Mouse (Mus musculus) Patski (cell line): Measurements from ENCODE around the gene Ints1. TPM values are rescaled to one million over a fixed set of nuclear protein-coding genes. Genes with fewer than 3 reads are reported as not detected.

Source experiments
- ATAC-seq: fragments of 100-300 bp; one replicate; pipeline ENCODE4 v1.8.0; 2021
- CTCF ChIA-PET: fragments of 350-600 bp; sonication (Branson Sonifier 250); formaldehyde crosslinking; loops from one replicate; lab custom pipeline; 2022; ENCODE audit warnings: inconsistent platforms; lab: Charles Lee
- POLR2A ChIA-PET: fragments of 350-600 bp; sonication (Branson Sonifier 250); formaldehyde crosslinking; loops from one replicate; lab custom pipeline; 2022; ENCODE audit warnings: antibody characterized with exemption, inconsistent platforms; lab: Charles Lee
- DNase-seq: peaks from one replicate; pipeline ENCODE4 v3.0.0-alpha.2; 2011; ENCODE audit warnings: low read depth, low spot score
- H3K27me3 ChIP-seq: fragments of 371-371 bp; one replicate; pipeline ENCODE4 v1.5.1; 2021
- CTCF ChIP-seq: fragments of 100-300 bp; IDR thresholded peaks from one replicate; pipeline ENCODE4 v1.5.1; 2021
- in situ Hi-C: fragments of 300-500 bp; cut with MboI; formaldehyde crosslinking; loops from 3 replicates; pipeline ENCODE4 v1.11.1; 2018; ENCODE audit warnings: low pct_unique_long_range_greater_than_20kb, mixed read lengths
- polyA plus RNA-seq: library from polyadenylated mRNA; unstranded; gene quantifications from one replicate; pipeline ENCODE4 v1.2.3, GENCODE M21; 2021

Ints1 gene
- polyA plus RNA-seq, 1 experiment from 2014 or later, result 63.5 TPM

DNA sequence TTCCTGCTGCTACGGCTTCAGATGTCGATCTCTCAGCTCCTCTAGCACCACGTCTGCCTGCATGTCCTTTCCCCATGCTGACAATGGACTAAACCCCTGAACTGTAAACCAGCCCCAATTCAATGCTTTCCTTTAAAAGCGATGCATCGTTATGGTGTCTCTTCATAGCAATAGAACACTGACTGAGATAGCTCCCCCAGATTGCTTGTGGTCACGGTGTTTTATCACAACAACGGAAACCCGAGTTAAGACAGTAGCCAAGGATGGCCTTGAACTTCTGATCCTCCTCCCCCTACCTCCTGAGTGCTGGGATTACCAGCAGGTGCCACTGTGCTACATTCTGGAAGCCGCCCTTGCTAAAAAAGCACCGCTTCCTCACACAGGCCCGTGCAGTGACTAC is 48.2 kb downstream of the Ints1 start:
- H3K27me3 ChIP-seq, result no peaks in the 10 kb centered on the region
- DNase-seq (no peak), ATAC-seq (no peak)
- in situ Hi-C loops, result no loop called here
- ChIA-PET POLR2A (no interaction called here), CTCF (interaction anchor here (2.1 kb wide), 1 partner anchor 9 kb away, joined by 10 read pairs; the partner anchor contains the start of gene Micall2)
- TF ChIP-seq CTCF, result no peak

DNA sequence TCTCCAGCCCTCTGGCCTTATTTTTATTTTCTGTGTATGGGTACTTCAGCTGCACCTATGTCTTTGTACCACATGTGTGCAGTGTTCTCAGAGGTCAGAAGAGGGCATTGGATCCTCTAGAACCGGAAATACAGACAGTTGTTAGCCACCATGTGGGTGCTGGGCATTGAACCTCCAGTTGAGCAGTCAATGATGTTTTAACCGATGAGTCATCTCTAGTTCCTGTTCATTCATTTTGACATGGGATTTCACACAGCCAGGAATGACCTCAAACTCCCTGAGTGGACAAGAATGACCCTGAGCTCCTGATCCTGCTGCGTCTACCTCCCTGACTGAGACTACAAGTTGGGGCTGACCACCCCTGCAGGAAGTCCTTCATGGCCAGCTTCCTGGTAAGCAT is 49.3 kb downstream of the Ints1 start:
- TF ChIP-seq CTCF, result no peak
- no peaks in the 10 kb centered on the region for H3K27me3 ChIP-seq
- DNase-seq, result no peak
- POLR2A ChIA-PET, result interaction anchor here (1.0 kb wide), 1 partner anchor 9 kb away, joined by 3 read pairs; no protein-coding TSS in a partner anchor
- CTCF ChIA-PET, result interaction anchor here (0.7 to 2.1 kb wide), 4 partner anchors 8 to 24 kb away, joined by 3 to 10 read pairs (median 4); partner anchors contain the start of gene Micall2
- no peak for ATAC-seq
- in situ Hi-C loops, result no loop called here

DNA sequence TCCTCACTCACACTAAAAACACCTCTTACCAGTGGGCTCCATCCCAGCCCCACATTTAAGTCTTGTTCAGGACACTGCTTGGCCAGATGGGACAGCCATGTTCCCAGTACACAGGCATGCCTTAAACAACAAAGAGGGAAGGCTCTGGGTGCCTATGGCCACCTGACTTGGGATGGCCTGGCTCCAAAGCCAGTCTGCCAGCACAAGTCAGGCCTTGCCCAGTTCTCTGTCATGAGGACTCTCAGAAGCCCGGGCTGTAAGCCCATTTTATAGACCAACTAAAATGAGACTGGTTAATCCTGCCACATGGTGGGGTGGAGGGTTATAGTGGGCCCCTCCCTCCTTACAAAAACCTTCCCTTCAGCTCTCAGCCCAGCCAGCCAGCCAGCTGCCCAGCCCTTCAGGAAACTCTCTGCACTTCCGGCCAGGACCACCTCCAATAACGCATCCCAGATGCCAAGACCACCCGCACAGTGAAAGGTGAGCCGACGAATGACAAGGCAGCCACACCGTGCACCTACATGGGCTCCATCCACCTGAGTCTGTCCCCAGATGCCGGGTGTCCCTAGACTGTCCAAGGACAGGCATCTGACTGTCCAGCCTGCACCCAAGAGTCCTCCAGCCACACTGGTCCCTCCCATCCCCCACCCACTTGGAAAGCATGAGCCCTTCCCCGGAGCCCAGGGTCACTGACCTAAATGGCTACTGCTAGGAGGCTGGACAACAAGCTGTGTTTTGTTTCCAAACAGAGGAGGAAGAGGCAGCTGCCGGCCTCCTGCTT is 50.9 kb downstream of the Ints1 start:
- CTCF ChIA-PET, result interaction anchor here (1.9 kb wide), 1 partner anchor 20 kb away, joined by 5 read pairs; no protein-coding TSS in a partner anchor

DNA sequence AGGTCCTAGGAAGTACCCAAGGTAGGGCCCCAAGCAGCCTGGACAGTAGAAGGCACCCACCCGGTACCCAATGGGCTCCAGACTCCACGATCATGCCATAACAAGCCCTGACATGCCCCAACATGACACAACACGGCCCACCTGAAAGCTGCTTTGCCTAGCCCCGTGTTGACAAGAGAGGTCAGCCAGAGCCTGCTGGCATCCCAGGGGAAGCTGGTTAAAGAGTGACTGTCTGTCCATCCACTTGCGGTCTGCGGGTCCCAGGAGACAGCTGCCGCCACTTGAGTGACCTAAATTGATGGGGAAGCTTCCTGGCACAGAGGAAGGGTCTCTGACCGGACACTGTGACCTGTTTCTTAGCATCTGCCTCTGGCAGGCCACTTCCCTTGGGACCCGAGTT is 52.4 kb downstream of the Ints1 start:
- in situ Hi-C loops, result no loop called here
- TF ChIP-seq CTCF, result no peak
- CTCF ChIA-PET, result interaction anchor here (0.9 to 1.7 kb wide), 2 partner anchors 22 to 27 kb away, joined by 3 to 7 read pairs; no protein-coding TSS in a partner anchor
- ATAC-seq (no peak), DNase-seq (no peak)
- POLR2A ChIA-PET, result interaction anchor here (1.6 kb wide), 1 partner anchor 24 kb away, joined by 4 read pairs; no protein-coding TSS in a partner anchor
- H3K27me3 ChIP-seq, result no peaks in the 10 kb centered on the region

More for the DNA sequence above, 50.9 kb downstream of the Ints1 start:
- DNase-seq (no peak), ATAC-seq (no peak)
- POLR2A ChIA-PET, result interaction anchor here (0.6 kb wide), 1 partner anchor 53 kb away, joined by 3 read pairs; no protein-coding TSS in a partner anchor
- TF ChIP-seq CTCF, result no peak
- no peaks in the 10 kb centered on the region for H3K27me3 ChIP-seq
- in situ Hi-C loops, result no loop called here

DNA sequence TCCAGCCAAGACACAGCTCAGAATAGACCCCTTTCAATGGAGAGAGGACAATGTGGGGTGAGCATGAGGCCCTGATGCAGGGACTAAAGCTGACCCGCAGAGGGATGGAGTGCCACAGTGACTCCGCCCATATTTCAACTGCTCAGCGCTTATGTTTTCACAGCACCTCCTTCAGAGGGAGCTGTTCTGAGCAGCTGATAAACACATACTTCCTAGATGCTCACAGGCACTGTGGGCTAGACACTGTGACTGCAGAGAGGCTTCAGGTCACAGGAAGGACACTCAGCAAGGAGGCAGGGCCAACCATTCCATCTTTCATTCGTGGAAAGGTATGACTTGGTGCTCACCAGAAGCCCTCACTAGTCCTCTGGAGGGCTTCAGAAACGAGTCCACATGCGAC is 52.8 kb downstream of the Ints1 start:
- DNase-seq (no peak), ATAC-seq (no peak)
- ChIA-PET POLR2A (interaction anchor here (1.6 kb wide), 1 partner anchor 24 kb away, joined by 4 read pairs; no protein-coding TSS in a partner anchor), CTCF (interaction anchor here (0.9 to 1.7 kb wide), 2 partner anchors 23 to 27 kb away, joined by 3 to 7 read pairs; no protein-coding TSS in a partner anchor)
- H3K27me3 ChIP-seq, result no peaks in the 10 kb centered on the region
- in situ Hi-C loops, result no loop called here
- TF ChIP-seq CTCF, result no peak

DNA sequence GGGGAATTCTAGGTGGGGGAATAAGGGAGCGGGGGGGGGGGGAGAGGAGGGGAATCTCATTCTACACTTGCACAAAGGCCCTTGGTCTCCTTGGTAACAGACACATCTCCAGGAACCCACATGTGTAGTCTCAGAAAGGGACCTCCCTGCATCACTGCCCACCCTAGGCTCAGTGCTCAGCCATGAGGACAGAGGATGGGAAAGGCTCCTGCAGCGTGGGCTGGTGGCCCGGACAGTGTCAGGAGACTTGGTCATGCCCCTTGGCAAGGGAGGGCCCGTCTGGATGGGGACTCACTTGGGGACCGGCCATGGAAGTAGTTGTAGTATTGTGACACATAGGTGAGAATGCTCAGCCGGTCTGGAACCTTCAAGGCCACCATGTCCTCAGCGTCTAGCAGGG is 56.5 kb downstream of the Ints1 start:
- TF ChIP-seq CTCF, result no peak
- POLR2A ChIA-PET, result interaction anchor here (2.2 kb wide), 1 partner anchor 27 kb away, joined by 6 read pairs; no protein-coding TSS in a partner anchor
- in situ Hi-C loops, result no loop called here
- no peak for ATAC-seq
- CTCF ChIA-PET, result interaction anchor here (1.2 to 4.2 kb wide), 6 partner anchors 9 to 36 kb away, joined by 3 to 41 read pairs (median 4); partner anchors contain the start of gene Micall2
- DNase-seq, result no peak
- H3K27me3 ChIP-seq, result no peaks in the 10 kb centered on the region

DNA sequence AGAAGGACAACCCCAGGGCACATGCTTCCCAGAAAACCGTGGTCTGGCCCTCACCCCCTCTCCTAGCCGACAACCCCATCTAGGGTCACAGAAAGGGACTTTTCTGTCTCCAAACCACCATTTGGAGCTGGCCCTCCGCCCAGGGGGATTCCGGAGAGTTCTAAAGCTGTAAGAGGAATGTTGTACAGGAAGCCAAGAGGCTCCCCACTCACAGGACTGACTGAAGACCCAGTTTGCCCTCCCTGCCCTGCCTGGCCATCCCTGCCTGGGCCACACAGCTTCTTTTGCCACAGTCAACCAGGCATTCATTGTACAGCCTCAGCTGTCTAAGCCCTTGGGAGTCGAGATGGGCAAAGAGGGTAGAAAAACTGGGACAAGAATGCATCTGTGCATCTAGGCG is 56.9 kb downstream of the Ints1 start:
- in situ Hi-C loops, result no loop called here
- ATAC-seq (no peak), DNase-seq (peak; percentile 62)
- POLR2A ChIA-PET, result interaction anchor here (2.2 kb wide), 1 partner anchor 27 kb away, joined by 6 read pairs; no protein-coding TSS in a partner anchor
- H3K27me3 ChIP-seq, result no peaks in the 10 kb centered on the region
- CTCF ChIA-PET, result interaction anchor here (0.8 to 4.2 kb wide), 9 partner anchors 9 to 37 kb away, joined by 3 to 41 read pairs (median 4); partner anchors contain the start of gene Micall2
- TF ChIP-seq CTCF, result no peak

DNA sequence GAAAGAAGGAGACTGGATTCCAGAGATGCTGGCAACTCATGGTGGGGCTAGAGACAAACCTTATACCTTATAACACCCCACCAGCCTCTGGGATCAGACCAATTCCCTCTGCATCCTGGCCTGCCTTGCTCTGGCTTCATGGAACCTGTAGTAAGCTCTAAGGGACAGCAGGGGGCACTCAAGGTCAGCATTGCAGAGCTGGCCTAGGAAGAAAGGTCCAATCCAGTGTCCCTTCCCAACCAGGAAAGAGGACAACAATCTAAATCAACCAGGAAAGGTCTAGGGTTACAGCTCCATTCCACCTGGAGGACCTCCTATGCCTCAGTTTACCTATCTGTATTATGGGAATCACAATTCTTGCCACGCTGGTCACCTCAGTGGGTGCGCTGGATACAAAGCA is 57.8 kb downstream of the Ints1 start:
- DNase-seq (no peak), ATAC-seq (peak; percentile 48)
- TF ChIP-seq CTCF, result no peak
- ChIA-PET POLR2A (interaction anchor here (0.6 to 2.2 kb wide), 3 partner anchors 24 to 29 kb away, joined by 3 to 6 read pairs (median 3); no protein-coding TSS in a partner anchor), CTCF (interaction anchor here (0.8 to 4.2 kb wide), 14 partner anchors 8 to 62 kb away, joined by 3 to 41 read pairs (median 4); partner anchors contain the start of gene Micall2)
- H3K27me3 ChIP-seq, result no peaks in the 10 kb centered on the region
- in situ Hi-C loops, result no loop called here

DNA sequence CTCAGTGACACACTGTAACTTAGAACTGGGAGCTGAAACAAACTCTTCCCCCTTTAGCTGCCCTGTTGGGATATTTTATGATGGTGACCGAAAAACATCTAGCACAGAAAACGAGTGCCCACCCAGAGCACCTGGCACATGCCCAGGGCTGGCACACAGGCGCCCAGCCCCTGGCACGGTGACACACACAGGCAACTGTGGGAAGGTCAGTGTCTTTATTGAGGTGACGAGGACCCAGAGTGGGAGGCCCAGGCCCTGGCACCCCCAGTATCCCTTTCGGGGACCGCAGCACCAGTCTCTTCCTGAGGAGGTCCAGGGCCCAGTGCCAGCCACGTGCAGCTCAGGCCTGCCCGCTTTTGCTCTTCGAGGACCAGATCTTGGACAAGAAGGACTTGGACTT is 69.0 kb downstream of the Ints1 start:
- no peak for DNase-seq
- no peak for ATAC-seq
- TF ChIP-seq CTCF, result no peak
- ChIA-PET POLR2A (no interaction called here), CTCF (no interaction called here)
- no peaks in the 10 kb centered on the region for H3K27me3 ChIP-seq
- in situ Hi-C loops, result no loop called here

DNA sequence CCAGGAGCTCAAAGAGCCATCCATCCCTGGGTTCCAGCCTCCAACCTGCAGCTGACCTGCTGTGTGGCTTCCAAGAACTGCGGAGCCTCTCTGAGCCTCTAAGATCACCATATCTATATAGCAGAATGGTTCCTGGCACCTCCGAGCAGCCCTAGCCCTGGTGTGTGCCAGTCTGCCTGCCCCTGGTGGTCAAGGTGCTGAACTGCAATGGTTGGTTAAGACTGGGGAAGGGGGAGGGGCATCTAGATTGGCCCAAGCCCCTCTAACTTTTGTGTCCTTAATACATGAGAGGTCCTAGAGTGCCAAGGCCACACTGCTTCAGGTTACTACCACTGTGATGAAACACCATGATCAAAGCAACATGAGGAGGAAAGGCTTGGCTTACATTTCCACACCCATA is 72.6 kb downstream of the Ints1 start:
- TF ChIP-seq CTCF, result no peak
- ChIA-PET CTCF (interaction anchor here (2.0 kb wide), 1 partner anchor 15 kb away, joined by 7 read pairs; no protein-coding TSS in a partner anchor), POLR2A (no interaction called here)
- ATAC-seq (peak; percentile 52), DNase-seq (no peak)
- no peaks in the 10 kb centered on the region for H3K27me3 ChIP-seq
- in situ Hi-C loops, result loop anchor here (5.0 kb wide), 1 partner anchor 44 kb away; no protein-coding TSS in a partner anchor
